Mouse (Mus musculus) kidney, adult 18-20 months (tissue): ENCODE data around the gene Cept1.
"Not testable (repeated sequence)": the region's sequence is repeated elsewhere in the genome, so short reads cannot be mapped to it uniquely, and the experiment has no call there.

Experiments used
- DNase-seq: peaks from one replicate; pipeline ENCODE4 v3.0.0; 2021

Gene Cept1

DNA sequence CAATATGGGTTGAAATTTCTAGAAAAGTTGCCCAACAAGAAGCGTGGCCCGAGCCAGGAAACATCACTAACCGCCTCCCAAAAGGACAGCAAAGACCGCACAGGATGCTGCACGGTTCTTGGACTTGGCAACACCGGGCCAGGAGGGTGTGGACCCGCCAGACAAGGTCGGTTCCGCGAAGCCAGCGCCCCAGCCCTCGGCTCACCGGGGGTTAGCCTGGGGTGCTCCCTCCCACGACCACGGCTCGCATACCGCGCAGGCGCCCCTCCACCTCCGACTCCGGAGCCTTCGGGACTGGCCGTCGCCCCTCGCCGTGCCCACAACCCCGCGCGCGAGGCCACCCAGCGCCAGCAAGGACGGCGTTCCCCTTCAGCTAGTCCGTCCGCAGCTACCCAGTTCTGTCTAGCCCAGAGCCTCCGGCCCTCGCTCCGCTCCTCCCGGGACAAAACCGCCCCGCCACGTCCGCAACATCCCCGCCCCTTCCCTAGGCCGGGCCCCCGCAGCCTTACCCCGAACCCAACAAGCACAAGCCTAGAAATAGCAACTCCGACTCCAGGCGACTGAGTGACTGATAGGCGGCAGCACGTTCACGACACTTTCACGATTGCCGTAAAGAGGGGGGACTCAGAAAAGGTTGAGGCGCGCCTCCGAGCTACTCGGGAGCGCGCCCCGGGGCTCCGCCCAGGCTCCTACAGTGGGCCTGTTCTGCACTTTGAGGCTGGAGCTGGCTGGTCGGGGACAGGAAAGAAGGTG, at the start of gene Cept1, which contains the start of gene Dram2:
TSS of gene Cept1 (minus strand) at position 632 of the 753 bp plus-strand sequence.
TSS of gene Dram2 (plus strand) at position 628 of the 753 bp plus-strand sequence.
- peak; percentile 92 for DNase-seq

GRCm38 (mm10) chr3:106593631-106594030, 46.0 kb upstream of the Cept1 start:
- DNase-seq = not testable (repeated sequence)

- DNase-seq = no peak
Measured at GRCm38 (mm10) chr3:106579296-106579695, 31.7 kb upstream of the Cept1 start.

GRCm38 (mm10) chr3:106573191-106573590, 25.6 kb upstream of the Cept1 start:
- no peak for DNase-seq

DNA sequence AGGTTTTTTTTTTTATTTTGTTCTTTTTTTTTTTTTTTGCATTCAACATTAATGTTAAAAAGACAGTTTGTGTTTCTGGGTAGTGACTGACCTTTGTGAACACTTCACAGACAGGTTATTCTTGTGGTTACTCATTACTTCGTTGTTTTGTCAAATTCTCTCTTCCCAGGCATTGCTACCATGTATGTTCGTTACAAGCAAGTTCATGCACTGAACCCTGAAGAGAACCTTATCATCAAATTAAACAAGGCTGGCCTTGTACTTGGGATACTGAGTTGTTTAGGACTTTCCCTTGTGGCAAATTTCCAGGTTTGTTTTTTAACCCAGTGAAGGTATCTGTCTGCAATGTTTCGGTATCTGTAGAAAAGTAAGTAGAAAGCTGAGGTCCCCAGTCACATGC, 18.3 kb upstream of the Cept1 start:
- DNase-seq = no peak

GRCm38 (mm10) chr3:106558271-106558670, 10.7 kb upstream of the Cept1 start:
- DNase-seq = no peak

GRCm38 (mm10) chr3:106555743-106556250, 8.2 kb upstream of the Cept1 start:
- no peak for DNase-seq

DNA sequence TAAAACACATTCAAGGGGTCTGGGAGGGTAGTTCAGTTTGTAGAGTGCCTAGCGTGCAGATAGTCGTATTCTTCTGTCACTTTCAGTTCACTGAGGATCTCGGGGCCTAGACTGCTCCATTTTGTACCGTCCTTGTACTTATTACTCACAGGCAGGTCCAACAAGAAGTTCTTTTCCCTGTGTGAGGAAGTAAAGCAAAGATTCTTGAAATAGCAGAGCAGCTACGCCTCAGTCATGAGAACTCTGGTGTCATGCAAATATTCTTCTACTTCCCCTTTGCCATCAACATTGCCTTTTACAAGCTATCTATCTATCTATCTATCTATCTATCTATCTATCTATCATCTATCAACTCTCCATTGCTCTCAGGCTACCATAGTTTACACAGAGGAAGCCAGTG, 5.8 kb upstream of the Cept1 start:
- DNase-seq = no peak

- DNase-seq = no peak
Measured at GRCm38 (mm10) chr3:106548971-106549370, 1.4 kb upstream of the Cept1 start.

DNA sequence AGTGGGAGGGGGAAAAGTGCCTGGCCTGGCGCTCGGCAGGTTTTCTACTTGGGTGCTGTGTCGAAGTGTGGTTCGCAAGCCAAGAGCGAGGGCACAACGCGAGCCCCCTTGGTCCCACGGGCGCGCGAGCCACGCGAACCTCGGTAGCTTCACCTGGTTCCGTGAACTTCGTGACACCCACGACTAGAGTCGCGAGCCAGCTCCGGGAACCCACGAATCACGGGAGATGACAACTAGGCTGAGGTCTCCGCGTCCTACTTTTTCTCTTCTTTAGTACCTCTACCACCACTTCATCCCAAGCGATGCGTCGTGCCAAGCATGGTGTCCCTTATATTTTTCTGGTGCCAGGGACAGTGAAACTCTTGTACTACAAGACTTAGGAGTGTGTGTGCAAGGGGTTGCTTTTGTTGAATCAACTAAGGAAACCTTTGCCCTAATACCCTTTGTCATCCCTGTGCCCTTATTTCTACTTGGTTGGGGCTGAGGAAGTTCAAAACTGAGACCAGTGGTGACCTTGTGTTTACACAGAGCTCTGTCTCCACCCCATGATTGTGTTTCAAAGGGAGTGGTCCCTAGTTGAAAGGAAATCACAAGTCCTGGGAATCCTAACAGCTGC, 430 bp upstream of the Cept1 start:
- DNase-seq = no peak

GRCm38 (mm10) chr3:106544721-106545316, 2.8 kb downstream of the Cept1 start:
- no peak for DNase-seq

DNA sequence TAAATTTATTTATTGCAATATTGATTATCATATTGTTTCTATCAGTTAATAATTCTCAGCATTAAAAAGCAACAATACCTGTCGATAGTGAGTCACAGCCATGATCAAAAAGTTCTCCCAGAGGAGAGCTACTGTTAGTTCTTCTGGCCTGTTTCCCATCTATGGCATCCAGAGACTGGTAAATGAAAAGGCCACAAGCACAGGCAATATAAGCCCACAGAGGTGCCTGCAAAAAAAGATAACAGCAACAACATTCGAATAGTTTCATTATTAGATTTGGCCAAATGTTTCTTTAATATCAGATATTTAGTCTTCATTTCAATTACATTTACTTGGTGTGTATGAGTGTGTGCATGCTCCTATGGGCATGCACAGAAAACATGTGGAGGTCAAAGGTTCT, 14.3 kb downstream of the Cept1 start:
- DNase-seq = no peak

DNA sequence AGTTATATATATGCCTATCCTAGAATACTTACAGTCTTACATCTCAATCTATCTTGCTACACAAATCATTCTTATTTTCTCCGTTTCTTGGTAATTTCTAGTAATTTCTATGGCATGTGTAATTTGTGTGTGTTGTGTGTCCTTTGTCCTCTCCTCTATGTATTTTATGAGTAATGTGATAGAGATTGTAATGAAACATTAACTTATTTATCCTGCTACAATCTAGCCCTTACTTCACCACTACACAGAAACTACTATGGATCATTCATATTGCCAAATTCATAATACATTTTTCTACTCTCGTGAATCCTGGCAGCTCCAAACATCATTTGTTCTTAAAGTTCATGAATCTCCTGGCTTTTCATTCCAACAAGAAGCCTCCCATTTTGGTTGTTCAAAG, 19.6 kb downstream of the Cept1 start:
- no peak for DNase-seq

DNA sequence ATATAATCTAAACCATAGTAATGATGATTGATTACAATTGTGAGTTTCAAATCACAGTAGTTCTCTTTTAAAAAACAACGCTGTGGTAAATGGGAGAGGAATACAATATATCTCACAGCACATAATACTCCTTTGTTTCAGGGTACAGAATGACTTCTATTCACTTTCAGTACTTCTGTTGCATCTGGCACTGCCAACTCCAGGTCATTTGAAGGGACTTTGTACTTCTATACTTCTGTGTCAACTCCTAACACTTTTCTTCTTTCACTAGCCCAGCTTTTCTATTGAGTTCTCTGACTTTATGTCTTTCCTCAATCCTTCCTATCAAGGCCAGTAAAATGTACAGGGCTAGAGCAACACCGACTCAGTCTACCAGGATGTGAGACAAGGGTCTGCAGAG, 21.2 kb downstream of the Cept1 start:
- no peak for DNase-seq

DNA sequence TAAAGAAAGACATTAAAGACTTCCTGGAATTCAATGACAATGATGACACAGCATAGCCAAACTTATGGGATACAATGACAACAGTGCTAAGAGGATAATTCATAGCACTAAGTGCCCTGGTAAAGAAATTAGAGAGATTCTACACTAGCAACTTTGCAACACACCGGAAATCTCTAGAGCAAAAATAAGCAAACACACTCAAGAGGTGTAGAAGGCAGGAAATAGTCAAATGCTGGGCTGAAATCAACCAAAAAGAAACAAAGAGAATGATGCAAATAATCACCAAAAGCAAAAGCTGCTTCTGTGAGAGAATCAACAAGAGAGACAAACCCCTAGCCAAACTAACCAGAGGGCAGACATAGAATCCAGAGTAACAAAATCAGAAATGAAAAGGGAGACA, 24.9 kb downstream of the Cept1 start:
- DNase-seq = no peak

- no peak for DNase-seq
Measured at GRCm38 (mm10) chr3:106515016-106515415, 32.6 kb downstream of the Cept1 start.

DNA sequence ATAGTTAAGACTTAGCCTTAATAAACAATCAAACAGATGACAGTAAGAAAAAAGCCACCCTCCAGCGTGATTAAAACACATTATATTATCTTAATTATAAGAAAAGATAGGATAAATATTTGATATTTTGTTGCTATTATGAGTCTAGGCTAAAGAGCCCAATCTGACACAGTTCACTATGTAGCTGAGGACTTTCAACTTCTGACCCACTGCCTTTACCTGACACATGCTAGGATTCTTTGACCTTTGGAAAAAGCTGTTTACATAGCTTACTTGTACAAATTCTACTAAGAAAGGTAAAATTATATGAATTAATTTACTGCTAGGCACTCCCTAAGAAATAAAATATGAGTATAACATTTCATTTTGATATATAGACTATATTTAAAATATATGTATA, 36.9 kb downstream of the Cept1 start:
- DNase-seq = no peak

GRCm38 (mm10) chr3:106502892-106503291, 44.7 kb downstream of the Cept1 start:
- no peak for DNase-seq

DNA sequence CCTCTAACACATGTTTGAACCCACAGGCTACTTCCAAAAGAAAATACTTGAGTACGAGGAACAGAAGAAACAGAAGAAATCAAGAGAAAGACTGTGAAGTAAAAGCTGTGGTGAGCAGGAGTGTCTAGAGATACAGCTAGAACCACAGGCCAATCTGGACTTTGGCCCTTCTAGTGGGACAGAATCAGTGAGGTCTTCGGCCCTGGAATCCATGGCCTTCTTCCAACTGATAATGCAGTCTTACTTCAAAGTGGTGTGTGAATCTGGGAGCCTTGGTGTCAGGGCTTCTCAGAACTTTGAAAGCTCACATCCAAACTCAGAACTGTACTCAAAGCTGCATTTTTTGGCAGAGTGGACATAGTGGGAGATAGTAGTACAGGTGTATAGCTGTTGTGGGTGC, 47.1 kb downstream of the Cept1 start:
- DNase-seq = no peak

DNA sequence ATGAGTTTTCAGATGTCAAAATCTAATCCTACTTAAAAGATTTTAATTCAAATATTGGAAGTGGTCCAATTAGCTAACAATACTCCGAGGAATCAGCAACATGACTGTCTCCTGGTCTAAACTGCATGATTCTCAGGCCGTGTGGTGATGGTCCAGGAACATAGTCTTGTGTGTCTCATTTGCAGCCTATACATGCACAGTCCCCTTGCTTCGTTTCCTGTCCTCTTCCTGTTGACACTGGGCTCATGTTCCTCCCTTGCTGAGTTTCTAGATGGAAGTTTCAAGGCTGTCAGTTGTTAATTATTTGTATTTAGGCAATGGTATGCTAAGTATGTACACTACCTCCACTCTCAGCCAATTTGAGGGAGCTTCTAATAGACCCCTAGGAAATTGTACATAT, 50.6 kb downstream of the Cept1 start:
- no peak for DNase-seq

GRCm38 (mm10) chr3:106496045-106496721, 51.4 kb downstream of the Cept1 start:
- DNase-seq = no peak

DNA sequence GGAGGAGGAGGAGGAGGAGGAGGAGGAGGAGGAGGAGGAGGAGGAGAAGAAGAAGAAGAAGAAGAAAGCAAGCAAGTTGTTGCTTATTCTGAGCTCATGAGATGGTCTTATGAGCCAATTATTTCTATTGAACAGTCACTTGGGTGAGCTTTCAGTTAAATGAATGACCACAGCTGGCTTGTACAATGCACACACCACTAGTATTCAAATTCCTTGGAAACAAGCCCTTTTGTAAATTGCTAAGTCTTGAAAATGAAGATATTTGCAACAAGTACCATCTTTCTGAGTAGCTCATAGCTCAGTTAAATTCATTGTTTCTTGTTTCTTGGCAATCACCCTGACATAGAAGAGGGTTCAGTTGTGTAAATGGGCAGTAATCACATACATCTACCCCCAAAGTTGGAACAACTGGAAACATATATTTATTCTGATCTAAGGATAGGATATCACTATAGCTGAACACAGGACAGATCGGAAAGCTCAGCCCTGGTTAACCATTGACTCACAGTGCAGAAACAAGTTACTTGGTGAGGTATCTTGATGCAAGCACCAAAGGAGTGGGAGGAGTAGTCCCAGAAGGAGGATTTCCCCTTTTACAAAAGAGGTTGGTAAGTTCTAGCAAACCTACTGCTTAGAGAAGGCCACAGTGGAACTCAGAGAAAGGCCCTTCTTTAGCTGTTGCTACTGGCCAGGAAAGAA, 52.1 kb downstream of the Cept1 start:
- no peak for DNase-seq
